Mouse (Mus musculus) heart, adult 2 months (tissue): ENCODE measurements around the gene Rapgef5.

Experiments used
- CTCF ChIP-seq: fragments of 200-600 bp; IDR thresholded peaks from 2 replicates; pipeline ENCODE4 v1.8.1; 2022; ENCODE audit warnings: antibody characterized with exemption, mild to moderate bottlenecking, moderate library complexity
- EP300 ChIP-seq: fragments of 200-500 bp; IDR thresholded peaks from 2 replicates; pipeline ENCODE4 v1.6.1; 2011; ENCODE audit warnings: low read depth, low read length, control low read depth; ENCODE audit not compliant: insufficient read depth
- POLR2A ChIP-seq: fragments of 200-500 bp; IDR thresholded peaks from 2 replicates; pipeline ENCODE4 v1.6.1; 2011; ENCODE audit warnings: mild to moderate bottlenecking, low read depth, low read length, control low read depth; ENCODE audit not compliant: insufficient read depth

GRCm38 (mm10) chr12:117756010-117756409 lies 239.7 kb downstream of the Rapgef5 start:
- 0 out of 2 replicates have a peak, but pooled peaks have one; percentile 39 for TF ChIP-seq EP300
- TF ChIP-seq CTCF = peak; percentile 35
- no peak for TF ChIP-seq POLR2A
